Comparison of ENCODE assay signal across 12 mouse cellular contexts in genomic region chr1:191592016-191592720, GRCm38 (mm10). TPM values are rescaled to one million over a fixed set of nuclear protein-coding genes. Genes with fewer than 3 reads are reported as not detected.
DNase-seq lines count a peak whose midpoint lies in the region; ATAC-seq and TF ChIP-seq lines count a peak whose summit lies in the region.
"Had no signal": no experiment of that assay in that cellular context is flagged by ENCODE, and none has a peak within 500 bp of the region (broad histone marks: within the 10 kb centered on the region; RNA-seq: fewer than 3 reads in every experiment).

No protein-coding gene starts in this region.

- peak; percentile 9 for DNase-seq in hindbrain, postnatal 0 days (ENCODE audit: low spot score)
- DNase-seq in brain, adult 2 months (ENCODE audit: low read depth, low spot score) = peak; percentile 80
- DNase-seq in heart, postnatal 10 days = peak; percentile 22 to 41
- DNase-seq in urinary bladder, postnatal 14 days (ENCODE audit: low spot score) = no peak
- DNase-seq in urinary bladder, adult 18-20 months (ENCODE audit: low spot score in 2 of 2) = no peak
- DNase-seq in T-cell, adult 2 months (ENCODE audit: low spot score) = no peak
- DNase-seq: kidney, postnatal 10 days had no signal

- H3K4me2 ChIP-seq in hindbrain, postnatal 0 days (ENCODE audit: low read depth, low read length) = no peak overlapping the region
- no peak overlapping the region for H3K4me2 ChIP-seq in hindbrain, embryonic 16.5 days (ENCODE audit: low read length)
- H3K4me2 ChIP-seq: hindbrain, embryonic 14.5 days; lung, embryonic 15.5 days had no signal

- intact Hi-C loops in heart, postnatal 10 days (cut with DNase I) = loop anchor here (10.0 kb wide), 1 partner anchor 513 kb away; no protein-coding TSS in a partner anchor

- no peaks in the 10 kb centered on the region for H3K27me3 ChIP-seq in hindbrain, postnatal 0 days (ENCODE audit: insufficient read depth, low read length)
- no peaks in the 10 kb centered on the region for H3K27me3 ChIP-seq in hindbrain, embryonic 16.5 days (replicated peaks; ENCODE audit: control insufficient read depth, insufficient read depth, low read length)
- H3K27me3 ChIP-seq: lung, embryonic 15.5 days had no signal

- no peak overlapping the region for H3K4me3 ChIP-seq in hindbrain, postnatal 0 days (ENCODE audit: low read length)
- H3K4me3 ChIP-seq in hindbrain, embryonic 16.5 days (ENCODE audit: low read length) = no peak overlapping the region
- H3K4me3 ChIP-seq in macrophage (ENCODE audit: inconsistent target) = no peak overlapping the region; the same call in 1 of the 2 replicates
- H3K4me3 ChIP-seq: embryonic facial prominence, embryonic 10.5 days; lung, embryonic 15.5 days had no signal

- no peak overlapping the region for H3K9ac ChIP-seq in hindbrain, postnatal 0 days (replicated peaks; ENCODE audit: low read length)
- no peak overlapping the region for H3K9ac ChIP-seq in hindbrain, embryonic 16.5 days (ENCODE audit: low read depth, low read length)
- H3K9ac ChIP-seq: hindbrain, embryonic 14.5 days; lung, embryonic 15.5 days had no signal

- TF ChIP-seq CTCF in hindbrain, postnatal 0 days (IDR thresholded peaks at IDR 0.05; ENCODE audit: low read depth) = no peak

- H3K79me2 ChIP-seq in macrophage (ENCODE audit: inconsistent target) = peaks cover 6% of the 10 kb centered on the region; the same call in 1 of the 2 replicates

- H3K36me3 ChIP-seq in hindbrain, postnatal 0 days (ENCODE audit: insufficient read depth, low read length) = peaks cover 29% of the 10 kb centered on the region
- peaks cover 18% of the 10 kb centered on the region for H3K36me3 ChIP-seq in hindbrain, embryonic 16.5 days (ENCODE audit: control insufficient read depth, insufficient read depth, low read length)
- H3K36me3 ChIP-seq in macrophage (ENCODE audit: inconsistent target) = peaks cover 9% of the 10 kb centered on the region; the same call in 1 of the 2 replicates

- H3K27ac ChIP-seq in hindbrain, postnatal 0 days = no peak overlapping the region
- no peak overlapping the region for H3K27ac ChIP-seq in hindbrain, embryonic 16.5 days (ENCODE audit: low read depth, low read length)
- H3K27ac ChIP-seq in macrophage = peak overlapping the region; percentile 59
- H3K27ac ChIP-seq: embryonic facial prominence, embryonic 10.5 days; hindbrain, embryonic 14.5 days; lung, embryonic 15.5 days had no signal

- no peaks in the 10 kb centered on the region for H3K4me1 ChIP-seq in hindbrain, postnatal 0 days (ENCODE audit: insufficient read depth, low read length)
- H3K4me1 ChIP-seq in hindbrain, embryonic 16.5 days (ENCODE audit: control insufficient read depth, insufficient read depth, low read depth, low read length) = no peaks in the 10 kb centered on the region
- H3K4me1 ChIP-seq: embryonic facial prominence, embryonic 10.5 days; lung, embryonic 15.5 days had no signal

- no peaks in the 10 kb centered on the region for H3K9me3 ChIP-seq in hindbrain, postnatal 0 days (ENCODE audit: low read length)
- no peaks in the 10 kb centered on the region for H3K9me3 ChIP-seq in hindbrain, embryonic 16.5 days (ENCODE audit: control insufficient read depth, low read length)
- H3K9me3 ChIP-seq: embryonic facial prominence, embryonic 10.5 days; lung, embryonic 15.5 days had no signal

- no peak for ATAC-seq in hindbrain, postnatal 0 days
- ATAC-seq in hindbrain, embryonic 16.5 days = no peak

- WGBS in hindbrain, postnatal 0 days = 82% methylated on average over 12 of the region's 12 CpGs
- 84% methylated on average over 12 of the region's 12 CpGs for WGBS in hindbrain, embryonic 16.5 days
- WGBS in macrophage (ENCODE audit: missing documents) = 54% methylated on average over 12 of the region's 12 CpGs

RNA-seq across cellular contexts. Expression of gene Ints7, which starts 16.7 kb away (rescaled TPM):
- total RNA-seq in hindbrain, postnatal 0 days (2014; rRNA removed) = 34.1 and 41.3 TPM in 2 replicates
- polyA plus RNA-seq in hindbrain, postnatal 0 days (2015; fragmentation: Nextera tagmentation; extraction: Ambion mirVana) = 26.3 and 28.7 TPM in 2 replicates
- 26.7 and 35.7 TPM in 2 replicates for polyA plus RNA-seq in hindbrain, embryonic 16.5 days (2015; fragmentation: Nextera tagmentation; extraction: Ambion mirVana)
- 10 to 100 TPM; 23.0 to 23.2 TPM for total RNA-seq in heart, postnatal 10 days (2021)
- 100 to 1,000 TPM in 6 of 26 experiments, 10 to 100 TPM in 20; 33.8 to 113 (median 87.7) TPM for total RNA-seq in macrophage (2018; cell fraction: chromatin; rRNA removed)
- 10 to 100 TPM in 21 of 26 experiments, 1 to 10 TPM in 5; 7.2 to 16.8 (median 12.6) TPM for total RNA-seq in macrophage (2018; cell fraction: cytosol; rRNA removed)
- total RNA-seq in macrophage (2018; cell fraction: nucleus; rRNA removed) = 10 to 100 TPM; 21.0 to 79.3 (median 48.6) TPM
- polyA plus RNA-seq in macrophage (2018) = 8.0 to 16.2 TPM (median 13.5 TPM) in 3 replicates

RNA-seq across cellular contexts. Expression of gene Dtl, which starts 16.8 kb away (rescaled TPM):
- total RNA-seq in hindbrain, postnatal 0 days (2014; rRNA removed) = 5.1 and 6.6 TPM in 2 replicates
- 7.5 and 8.0 TPM in 2 replicates for polyA plus RNA-seq in hindbrain, postnatal 0 days (2015; fragmentation: Nextera tagmentation; extraction: Ambion mirVana)
- polyA plus RNA-seq in hindbrain, embryonic 16.5 days (2015; fragmentation: Nextera tagmentation; extraction: Ambion mirVana) = 7.1 and 10.0 TPM in 2 replicates
- total RNA-seq in heart, postnatal 10 days (2021) = 1 to 10 TPM; 4.9 to 6.3 TPM
- 10 to 100 TPM in 3 of 26 experiments, 1 to 10 TPM in 21, under 1 TPM in 2; 0.74 to 19.3 (median 3.8) TPM for total RNA-seq in macrophage (2018; cell fraction: chromatin; rRNA removed)
- total RNA-seq in macrophage (2018; cell fraction: cytosol; rRNA removed) = 1 to 10 TPM in 23 of 26 experiments, under 1 TPM in 3; 0.62 to 3.3 (median 1.6) TPM
- total RNA-seq in macrophage (2018; cell fraction: nucleus; rRNA removed) = 10 to 100 TPM in 2 of 26 experiments, 1 to 10 TPM in 22, under 1 TPM in 2; 0.83 to 52.3 (median 2.1) TPM
- 0.82 to 15.2 TPM (median 2.0 TPM) in 3 replicates for polyA plus RNA-seq in macrophage (2018)

Comparison
In these comparisons a context has a peak if more than half of its experiments do, and no peak if none do; other contexts are left out.
1. DNase-seq: peak in hindbrain, postnatal 0 days (single experiment), brain, adult 2 months (single experiment) and heart, postnatal 10 days (2 of 2); none in urinary bladder, postnatal 14 days (single experiment), urinary bladder, adult 18-20 months (0 of 2) and T-cell, adult 2 months (single experiment).